ENCODE assay signal across 8 mouse cellular contexts in the genomic region with DNA sequence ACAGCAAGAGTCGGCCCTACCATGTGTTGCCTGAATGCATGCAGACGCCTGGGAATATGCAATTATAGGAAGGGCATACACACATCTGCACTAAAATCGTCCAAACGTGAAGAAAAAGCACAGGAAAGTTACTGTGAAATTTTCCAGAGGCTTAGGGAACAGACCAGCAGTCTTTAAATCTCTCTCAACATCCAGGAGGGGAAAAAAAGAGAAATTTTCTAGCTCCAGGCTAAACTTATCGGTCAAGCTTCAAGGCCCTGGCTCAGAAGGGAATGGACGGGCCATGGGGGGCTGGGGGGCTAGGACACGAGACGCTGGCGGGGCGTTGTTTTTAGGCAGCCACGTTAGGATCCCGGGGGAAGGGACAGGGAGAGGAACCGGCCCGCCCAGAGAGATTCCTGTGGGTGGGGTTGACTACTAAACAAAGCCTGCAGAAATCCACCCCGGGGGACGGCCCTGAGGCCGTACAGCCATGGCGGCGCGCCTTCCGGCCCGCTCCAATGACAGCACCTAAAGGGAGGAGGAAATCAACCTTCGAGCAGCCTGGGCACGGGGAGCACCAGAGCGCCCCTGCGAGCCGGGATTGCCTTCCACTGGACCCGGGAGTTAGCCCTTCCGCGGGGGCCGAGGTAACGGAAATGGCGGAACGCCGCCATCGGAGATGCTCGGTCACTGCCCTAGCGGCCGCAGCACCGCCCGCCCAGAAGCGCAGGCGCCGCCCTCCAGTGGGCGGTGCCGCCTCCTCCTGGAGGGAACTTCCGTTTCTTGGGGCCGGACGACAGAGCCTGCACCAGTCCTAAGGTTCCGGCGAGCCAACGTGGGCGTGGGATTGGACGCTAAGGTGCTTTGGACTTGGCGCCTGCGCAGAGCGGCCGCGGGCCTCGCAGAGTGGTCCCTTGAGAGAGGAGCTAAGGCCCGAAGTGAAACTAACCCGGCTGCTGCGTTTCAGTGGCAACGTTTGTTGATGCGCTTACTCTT. TPM values are rescaled to one million over a fixed set of nuclear protein-coding genes. Genes with fewer than 3 reads are reported as not detected.
DNase-seq lines count a peak whose midpoint lies in the region; ATAC-seq and TF ChIP-seq lines count a peak whose summit lies in the region.

No protein-coding gene starts in this region.

- peak overlapping the region; percentile 54 for H3K4me3 ChIP-seq in hindbrain, embryonic 14.5 days (replicated peaks; ENCODE audit: low read length)

- peak; percentile 92 for ATAC-seq in Patski
- peak; percentile 99 for ATAC-seq in hindbrain, embryonic 14.5 days (ENCODE audit: low FRiP score)

- no peaks in the 10 kb centered on the region for H3K27me3 ChIP-seq in Patski
- 0 out of 2 replicates have a peak, but pooled peaks cover under 1% of the 10 kb centered on the region for H3K27me3 ChIP-seq in hindbrain, embryonic 14.5 days (ENCODE audit: control insufficient read depth, insufficient read depth, low read length)

- WGBS in hindbrain, embryonic 14.5 days: 21% methylated on average over 59 of the region's 65 CpGs

- CTCF ChIA-PET in Patski (lab: Charles Lee): no interaction called here

- H3K9ac ChIP-seq in hindbrain, embryonic 14.5 days: peak overlapping the region; percentile 82

- in situ Hi-C loops in Patski (cut with MboI; ENCODE audit: low pct_unique_long_range_greater_than_20kb): loop anchor here (5.0 kb wide), 1 partner anchor 52 kb away; no protein-coding TSS in a partner anchor

- no peaks in the 10 kb centered on the region for H3K9me3 ChIP-seq in hindbrain, embryonic 14.5 days (ENCODE audit: control insufficient read depth, low read length)

- DNase-seq in Patski (ENCODE audit: low read depth, low spot score): peak; percentile 80
- peak; percentile 93 for DNase-seq in cerebellum, postnatal 14 days
- DNase-seq in frontal cortex, postnatal 14 days (ENCODE audit: low spot score in 2 of 2): peak; percentile 82 to 88
- DNase-seq in hindbrain, embryonic 14.5 days (ENCODE audit: low spot score): peak; percentile 92
- peak; percentile 86 to 87 for DNase-seq in layer of hippocampus, postnatal 36 days
- DNase-seq in lung, postnatal 36 days: peak; percentile 96
- DNase-seq in retina, postnatal 1 day: peak; percentile 97
- peak; percentile 83 to 88 for DNase-seq in urinary bladder, adult 18-20 months (ENCODE audit: low spot score in 2 of 2)

- peak overlapping the region; percentile 98 for H3K27ac ChIP-seq in hindbrain, embryonic 14.5 days

- POLR2A ChIA-PET in Patski (lab: Charles Lee): interaction anchor here (0.6 kb wide), 1 partner anchor 15 kb away, joined by 5 read pairs; no protein-coding TSS in a partner anchor

- H3K36me3 ChIP-seq in hindbrain, embryonic 14.5 days (replicated peaks; ENCODE audit: control insufficient read depth, insufficient read depth): no peaks in the 10 kb centered on the region

- peak overlapping the region; percentile 50 for H3K4me2 ChIP-seq in hindbrain, embryonic 14.5 days (replicated peaks)

- H3K4me1 ChIP-seq in hindbrain, embryonic 14.5 days (replicated peaks; ENCODE audit: control insufficient read depth, insufficient read depth, low read length): no peaks in the 10 kb centered on the region

- no peak for TF ChIP-seq CTCF in Patski (IDR thresholded peaks at IDR 0.05)

RNA-seq across cellular contexts. Expression of gene Tceanc, which starts 8.3 kb away (rescaled TPM):
- polyA plus RNA-seq in Patski (2021): 2.7 TPM
- polyA plus RNA-seq in hindbrain, embryonic 14.5 days (2014; fragmentation: Nextera tagmentation; extraction: Ambion mirVana): 4.0 and 5.1 TPM in 2 replicates
- total RNA-seq in layer of hippocampus, postnatal 36 days (2021): 1 to 10 TPM; 1.3 to 1.8 TPM

RNA-seq across cellular contexts. Expression of gene Rab9, which starts 30.4 kb away (rescaled TPM):
- polyA plus RNA-seq in Patski (2021): 36.6 TPM
- 55.1 and 60.9 TPM in 2 replicates for polyA plus RNA-seq in hindbrain, embryonic 14.5 days (2014; fragmentation: Nextera tagmentation; extraction: Ambion mirVana)
- 10 to 100 TPM; 37.8 to 38.7 TPM for total RNA-seq in layer of hippocampus, postnatal 36 days (2021)

Comparison
In these comparisons a context has a peak if more than half of its experiments do, and no peak if none do; other contexts are left out.
1. Peak in every context shown above with its lines: DNase-seq, ATAC-seq, H3K4me3 ChIP-seq and H3K27ac ChIP-seq.